Mouse (Mus musculus) cerebellum, adult (tissue): Measurements from ENCODE around the gene Wbp11.
A peak's percentile ranks its signal among the peaks of the same experiment; 100 is the strongest.

ENCODE experiments used
- ATAC-seq: cut with Nextera tagmentation; 2 replicates; pipeline ENCODE4 v1.9.2; 2017; ENCODE audit warnings: mild to moderate bottlenecking, moderate library complexity, mixed read lengths; ENCODE audit not compliant: insufficient number of reproducible peaks, low FRiP score, low TSS enrichment

Wbp11 gene

DNA sequence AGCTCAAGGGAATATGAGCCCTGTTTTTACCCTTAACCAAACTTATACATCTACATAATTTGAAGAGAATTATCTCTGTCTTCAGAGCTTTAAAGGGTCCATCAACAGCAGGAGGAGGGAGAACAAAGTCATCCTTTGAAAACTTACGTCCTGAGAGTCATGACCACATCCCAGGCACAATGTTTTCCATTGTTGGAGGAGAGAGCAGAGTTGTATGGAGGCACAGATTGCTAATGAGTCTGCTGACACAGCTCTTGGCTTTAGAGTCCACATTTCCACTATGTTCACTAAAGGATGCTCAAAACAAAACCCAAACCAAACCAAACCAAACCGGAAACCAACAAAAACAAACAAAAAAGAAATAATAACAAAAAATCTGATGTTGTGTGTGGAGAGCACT is 16.9 kb upstream of the Wbp11 start:
- ATAC-seq: no peak

DNA sequence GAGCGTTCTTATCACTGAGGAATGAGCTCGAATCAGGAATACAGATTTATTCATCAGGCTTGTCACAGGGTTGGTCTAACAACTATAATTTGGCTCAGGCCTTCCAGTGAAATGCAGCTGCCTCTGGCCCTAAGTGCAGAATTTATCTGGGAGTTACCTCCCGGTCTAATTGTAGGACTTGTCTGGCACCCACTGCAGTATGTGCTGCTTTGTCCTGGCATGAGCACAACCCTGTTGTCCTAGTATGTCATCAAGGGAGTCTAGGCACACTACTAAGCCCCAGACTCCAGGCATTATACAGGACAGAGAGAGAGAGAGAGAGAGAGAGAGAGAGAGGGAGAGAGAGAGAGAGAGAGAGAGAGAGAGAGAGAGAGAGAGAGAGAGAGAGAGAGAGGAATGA is 9.3 kb upstream of the Wbp11 start:
- ATAC-seq: no peak

DNA sequence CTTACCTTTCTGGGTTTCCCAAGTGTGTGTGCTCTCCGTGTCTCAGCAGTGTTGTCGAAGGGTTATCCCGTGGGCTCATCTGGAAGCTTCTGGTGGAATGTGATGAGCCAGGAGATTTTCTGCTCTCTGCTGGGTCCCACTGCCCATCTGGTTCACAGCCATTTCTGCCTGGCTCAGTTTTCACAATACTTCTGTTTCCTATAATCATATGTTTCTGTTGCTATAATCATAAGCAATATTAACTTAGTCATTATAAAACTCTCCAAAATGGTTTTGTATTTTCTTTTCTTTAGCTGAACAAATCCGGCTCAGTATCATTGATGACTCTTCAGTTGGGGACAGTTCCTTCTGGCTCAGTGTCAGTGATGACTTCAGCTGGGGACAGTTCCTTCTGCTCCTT is 7.3 kb upstream of the Wbp11 start, which contains the start of gene Smco3:
Smco3 (minus strand) TSS at position 101 of the 400 bp plus-strand sequence.
- no peak for ATAC-seq

DNA sequence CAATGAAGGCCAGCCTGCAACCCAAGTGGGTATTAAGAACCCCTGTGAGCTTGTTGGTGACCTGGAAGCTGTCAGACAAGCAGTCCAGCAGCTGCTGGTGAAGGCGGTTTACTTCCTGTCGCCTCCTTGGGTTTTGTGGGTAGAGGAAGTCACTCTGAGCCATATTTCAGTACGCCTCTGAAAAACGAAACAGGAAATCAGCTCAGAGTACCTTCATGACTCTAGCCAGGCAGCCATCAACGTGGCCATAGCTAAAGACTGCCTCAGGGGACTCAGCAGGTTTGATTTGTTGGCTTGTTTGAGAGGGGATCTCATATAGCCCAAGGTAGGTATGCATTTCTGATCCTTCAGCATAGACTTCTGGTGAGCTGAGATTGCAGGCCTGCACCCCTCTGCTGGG is 3.7 kb upstream of the Wbp11 start:
- ATAC-seq: no peak

DNA sequence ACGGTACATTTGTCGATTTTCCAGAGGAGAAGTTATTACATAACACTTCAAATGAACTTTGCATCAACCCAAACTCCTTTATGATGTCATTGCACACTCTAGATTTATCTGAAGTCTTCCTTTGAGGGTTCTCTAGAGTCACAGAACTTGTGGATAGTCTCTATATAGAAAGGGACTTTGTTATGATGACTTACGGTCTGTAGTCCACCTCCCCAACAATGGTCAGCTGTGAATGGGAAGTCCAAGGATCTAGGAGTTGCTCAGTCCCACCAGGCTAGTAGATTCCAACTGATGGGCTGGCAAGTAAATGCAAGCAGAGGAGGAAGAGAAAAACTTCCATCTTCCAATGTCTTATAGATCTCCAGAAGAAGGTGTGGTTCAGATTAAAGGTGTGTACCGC is 648 bp upstream of the Wbp11 start:
- ATAC-seq: no peak

DNA sequence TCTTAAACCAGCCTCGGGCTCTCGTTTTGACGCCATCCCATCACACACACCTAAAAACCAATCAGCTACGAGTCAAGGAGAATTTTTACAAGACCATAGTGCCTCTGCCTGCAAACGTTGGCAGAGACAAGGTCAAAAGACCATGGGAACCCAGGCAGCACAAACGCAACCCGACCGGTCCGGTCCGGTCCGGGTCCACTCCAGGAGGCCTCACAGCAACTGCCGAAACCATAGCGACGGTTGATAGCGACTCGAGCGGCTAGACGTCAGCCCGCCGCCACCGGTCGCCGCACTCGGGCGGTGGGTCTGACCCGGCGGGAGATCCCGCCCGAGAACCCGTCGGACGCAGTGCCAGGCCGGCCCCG is 535 bp downstream of the Wbp11 start, which contains the start of gene BC049715:
BC049715 (plus strand) TSS at position 111 of the 365 bp plus-strand sequence.
- ATAC-seq: 0 out of 2 replicates have a peak, but pooled peaks have one; percentile 4

DNA sequence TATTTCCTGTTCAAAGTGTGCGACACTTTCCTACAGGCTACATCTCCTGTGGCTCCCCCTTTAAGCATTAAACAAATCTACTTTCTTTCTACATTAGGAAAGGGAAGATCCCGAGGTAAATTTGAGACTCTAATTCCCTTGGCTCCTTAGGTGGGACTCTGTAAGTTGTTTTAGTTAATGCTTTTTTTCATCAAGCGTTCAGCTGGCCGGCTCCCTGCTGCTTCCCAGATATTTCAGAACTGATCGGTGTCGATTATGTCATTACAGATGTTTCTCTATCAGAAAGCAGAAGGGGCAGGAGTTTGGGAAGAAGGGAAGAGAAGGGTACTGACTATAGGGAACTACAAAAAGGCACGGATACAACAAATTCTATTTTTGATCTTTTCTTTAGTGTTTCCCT is 917 bp downstream of the Wbp11 start:
- ATAC-seq: no peak

DNA sequence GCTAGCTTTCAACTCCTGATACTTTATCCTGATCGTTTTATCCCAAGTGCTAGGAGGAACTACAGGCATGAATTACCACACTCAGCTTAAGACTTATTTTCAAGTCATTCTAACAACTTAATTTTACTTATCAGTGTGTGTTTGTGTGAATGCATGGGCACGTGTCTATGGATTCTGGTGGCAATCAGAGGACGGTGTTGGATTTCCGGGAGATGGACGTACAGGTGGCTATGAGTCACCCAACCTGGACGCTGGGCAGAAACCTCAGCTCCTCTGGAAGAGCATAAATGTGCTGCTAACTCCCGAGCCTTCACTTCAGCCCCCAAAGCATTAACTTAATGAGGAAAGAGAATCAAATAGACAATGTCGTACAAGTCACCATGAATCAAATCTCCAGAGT is 3.0 kb downstream of the Wbp11 start:
- no peak for ATAC-seq

DNA sequence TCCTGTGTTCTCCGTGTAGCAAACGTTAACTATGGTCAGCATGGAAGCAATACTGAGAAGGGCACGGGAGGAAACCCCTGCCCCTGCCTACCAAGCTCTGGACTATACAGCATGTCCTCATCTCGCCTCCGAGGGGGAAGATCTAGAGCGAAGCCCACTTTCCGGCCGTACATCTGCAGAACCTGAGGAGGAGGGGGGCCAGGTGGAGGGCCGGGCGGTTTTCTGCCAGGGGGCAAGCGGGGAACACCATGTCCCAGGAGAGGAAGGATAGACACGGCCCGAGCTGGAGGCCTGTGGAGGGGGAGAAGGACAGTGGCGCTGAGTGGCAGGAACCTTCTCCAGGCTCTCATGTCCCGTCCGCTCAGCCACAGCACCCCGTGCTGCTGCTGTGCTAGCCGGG is 6.9 kb downstream of the Wbp11 start:
- ATAC-seq: no peak

DNA sequence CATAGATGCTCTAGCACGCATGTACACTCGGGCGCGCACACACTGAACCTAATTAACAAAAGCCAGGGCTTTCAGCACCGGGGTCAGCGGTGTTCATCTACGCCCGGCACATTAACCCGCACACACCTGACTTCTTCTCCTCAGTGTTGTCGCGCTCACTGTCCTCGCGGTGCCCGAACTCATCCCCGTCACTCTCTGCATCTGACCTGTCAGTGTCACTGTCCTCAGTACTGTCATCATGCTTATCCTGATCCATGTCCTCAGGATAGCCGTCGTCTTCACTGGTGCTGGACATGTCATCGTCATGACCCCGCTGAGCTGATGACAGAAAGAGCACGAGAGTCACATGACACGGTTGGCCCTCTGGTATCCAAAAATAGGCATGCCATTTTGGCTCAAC is 7.7 kb downstream of the Wbp11 start:
- no peak for ATAC-seq

DNA sequence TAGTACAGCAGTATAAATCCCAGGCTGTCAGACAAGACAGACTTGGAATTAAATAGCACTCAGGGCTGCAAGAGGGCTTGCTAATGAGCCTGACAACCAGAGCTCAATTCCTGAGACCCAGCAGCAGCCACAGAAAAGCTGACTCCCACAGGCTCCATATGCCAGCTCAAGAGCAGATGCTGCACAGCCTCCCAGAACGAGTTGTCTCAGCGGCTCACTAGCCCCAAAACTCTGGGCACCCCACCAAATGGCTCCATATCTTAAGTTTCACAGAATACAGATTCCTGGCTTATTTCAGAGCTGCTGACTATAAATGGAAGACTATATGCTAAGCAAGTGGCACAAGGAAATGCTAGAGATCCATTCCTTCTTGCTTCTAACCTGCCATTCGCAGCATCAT is 10.5 kb downstream of the Wbp11 start:
- ATAC-seq: no peak

DNA sequence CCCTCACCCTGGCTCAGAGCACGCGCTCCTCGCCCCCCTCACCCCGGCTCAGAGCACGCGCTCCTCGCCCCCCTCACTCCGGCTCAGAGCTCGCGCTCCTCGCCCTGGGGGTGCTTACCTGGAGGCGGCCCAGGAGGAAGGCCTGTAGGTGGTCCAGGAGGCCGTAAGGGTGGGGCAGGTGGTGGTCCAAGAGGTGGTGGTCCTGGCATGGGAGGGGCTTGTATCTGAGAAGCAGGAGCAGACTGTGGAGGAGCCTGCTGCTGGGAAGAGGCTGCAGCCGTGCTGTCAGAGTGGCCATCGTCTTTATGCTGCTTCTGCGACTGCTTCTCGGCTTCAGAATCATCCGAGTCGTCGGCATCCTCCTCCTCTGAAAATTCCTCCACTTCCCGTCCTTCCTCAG is 11.2 kb downstream of the Wbp11 start:
- ATAC-seq: no peak

DNA sequence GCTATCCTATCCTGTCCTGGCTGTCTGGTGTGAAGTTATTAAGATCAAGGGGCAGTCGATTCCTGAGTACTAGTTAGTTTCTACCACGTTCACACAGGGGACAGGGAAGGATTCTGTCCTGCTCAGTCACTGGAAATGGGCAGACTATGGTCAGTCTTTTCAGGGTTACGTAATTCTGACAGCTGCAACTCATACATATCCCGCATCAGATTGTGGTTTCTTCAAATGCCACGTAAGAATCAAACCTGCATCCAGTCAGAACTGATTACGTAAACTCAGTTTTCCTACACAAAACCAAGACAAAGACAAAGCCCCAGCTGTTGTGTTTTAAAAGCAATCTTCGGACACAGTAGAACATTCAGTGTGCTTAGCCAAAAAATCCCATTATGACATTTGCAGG is 12.7 kb downstream of the Wbp11 start:
- ATAC-seq: no peak

DNA sequence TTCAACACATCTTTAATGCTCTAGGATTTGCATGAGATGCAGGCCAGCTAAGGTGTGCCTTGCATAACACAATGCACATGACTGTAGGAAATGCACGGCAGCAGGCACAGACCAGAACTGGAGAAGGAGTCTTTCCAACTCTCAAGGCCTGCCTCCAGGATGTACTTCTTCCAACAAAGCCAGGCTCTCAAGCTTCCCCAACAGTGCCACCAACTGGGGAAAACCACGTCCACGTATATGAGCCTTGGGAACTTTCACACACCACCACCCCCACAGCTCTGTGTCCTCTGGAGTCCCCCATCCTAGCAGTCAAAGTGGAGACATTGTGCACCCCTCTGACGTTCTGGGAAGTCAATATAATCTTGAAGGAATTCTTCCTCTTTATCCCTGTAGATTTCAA is 14.9 kb downstream of the Wbp11 start:
- ATAC-seq: no peak

DNA sequence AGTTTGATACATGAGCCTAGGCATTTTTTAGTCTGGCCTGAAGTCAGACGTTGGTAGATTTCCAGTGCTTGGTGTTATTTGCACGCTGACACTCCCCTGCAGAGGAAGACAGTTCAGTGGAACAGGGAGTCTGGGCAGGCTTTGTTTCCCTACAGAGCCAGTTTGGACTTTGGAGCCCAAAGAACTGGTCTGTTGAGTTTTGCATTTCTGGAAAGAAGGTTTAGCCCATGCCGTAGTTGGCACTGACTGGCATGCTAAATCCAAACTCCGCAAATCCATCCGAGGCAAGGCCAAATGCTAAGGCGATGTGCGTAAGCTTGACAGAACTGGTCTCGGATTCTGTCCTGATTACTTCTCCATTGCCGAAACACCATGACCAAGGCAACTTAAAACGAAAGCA is 16.8 kb downstream of the Wbp11 start:
- ATAC-seq: no peak

DNA sequence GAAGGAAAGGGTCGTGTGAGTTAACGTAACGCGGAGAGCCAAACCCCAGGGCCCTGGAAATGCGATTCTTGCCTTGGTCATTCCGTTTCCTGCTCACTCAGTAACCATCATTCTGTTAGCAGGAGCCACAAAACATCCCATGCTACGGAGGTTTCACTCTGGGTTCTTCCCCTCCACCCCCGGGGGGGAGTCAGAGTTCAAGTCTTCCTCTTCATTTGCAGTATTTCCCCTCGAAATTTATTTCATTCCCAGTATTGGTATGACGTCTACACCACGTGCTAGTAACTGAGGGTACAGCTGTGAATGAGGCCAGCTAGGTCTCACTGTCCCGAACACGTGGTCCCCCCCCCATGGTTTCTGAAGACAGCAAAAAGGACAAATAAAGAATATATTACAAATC is 18.4 kb downstream of the Wbp11 start:
- no peak for ATAC-seq

DNA sequence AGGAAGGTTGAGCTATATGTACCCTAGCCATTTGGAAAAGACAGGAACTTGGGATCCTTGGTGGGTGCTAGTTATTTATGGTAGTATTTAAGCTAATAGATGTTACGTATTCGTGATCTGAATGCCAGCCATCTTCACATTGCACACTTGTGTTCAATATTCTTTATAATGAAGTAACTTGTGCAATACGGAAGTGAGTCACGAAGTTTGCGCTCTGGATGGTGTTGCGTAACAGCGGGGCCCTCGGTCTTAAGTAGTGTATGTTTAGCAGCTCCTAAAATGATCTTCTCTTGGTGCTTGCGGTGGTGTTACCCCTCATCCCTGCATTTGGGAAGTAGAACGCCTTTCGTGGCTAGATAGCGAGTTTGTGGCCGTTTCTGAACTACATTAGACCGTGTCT is 19.0 kb downstream of the Wbp11 start:
- ATAC-seq: no peak

DNA sequence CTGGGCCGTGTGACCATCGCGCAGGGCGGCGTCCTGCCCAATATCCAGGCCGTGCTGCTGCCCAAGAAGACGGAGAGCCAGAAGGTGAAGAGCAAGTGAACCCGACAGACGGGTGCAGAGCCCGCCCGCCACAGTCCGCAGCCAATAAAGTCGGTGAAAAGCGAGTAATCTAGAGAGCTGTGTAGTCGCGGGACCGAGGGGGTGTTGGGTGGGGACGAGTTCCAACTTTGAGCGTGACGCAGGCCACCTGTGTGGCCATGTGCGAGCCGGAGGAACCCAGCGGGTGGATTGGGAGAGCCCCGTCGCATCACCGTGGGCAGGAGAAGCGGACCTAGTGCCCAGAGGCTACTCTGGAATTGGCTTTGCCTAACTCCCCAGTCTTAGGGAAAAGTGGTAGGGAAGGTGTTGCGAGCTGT is 19.4 kb downstream of the Wbp11 start:
- peak; percentile 3; the same call in 1 of the 2 replicates for ATAC-seq

DNA sequence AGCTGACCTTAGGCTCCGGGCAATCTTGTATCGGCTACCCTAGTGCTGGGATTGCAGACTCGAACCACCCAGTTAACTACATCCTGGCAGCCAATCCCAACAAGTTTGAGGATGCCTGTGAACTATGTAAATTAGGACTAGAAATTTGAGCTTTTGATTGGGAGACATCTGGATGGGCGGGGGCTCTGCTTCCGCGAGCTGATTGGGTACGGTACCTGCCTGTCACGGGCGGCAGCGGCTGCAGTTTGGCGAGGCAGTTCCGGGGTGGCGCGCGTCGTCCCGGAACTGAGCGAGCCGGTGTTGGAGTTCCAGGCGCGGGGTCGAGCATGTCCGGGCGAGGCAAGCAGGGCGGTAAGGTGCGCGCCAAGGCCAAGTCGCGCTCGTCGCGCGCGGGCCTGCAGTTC is 20.0 kb downstream of the Wbp11 start, which contains the start of gene H2afj:
H2afj (plus strand) TSS at position 231 of the 404 bp plus-strand sequence.
- peak; percentile 86 for ATAC-seq

DNA sequence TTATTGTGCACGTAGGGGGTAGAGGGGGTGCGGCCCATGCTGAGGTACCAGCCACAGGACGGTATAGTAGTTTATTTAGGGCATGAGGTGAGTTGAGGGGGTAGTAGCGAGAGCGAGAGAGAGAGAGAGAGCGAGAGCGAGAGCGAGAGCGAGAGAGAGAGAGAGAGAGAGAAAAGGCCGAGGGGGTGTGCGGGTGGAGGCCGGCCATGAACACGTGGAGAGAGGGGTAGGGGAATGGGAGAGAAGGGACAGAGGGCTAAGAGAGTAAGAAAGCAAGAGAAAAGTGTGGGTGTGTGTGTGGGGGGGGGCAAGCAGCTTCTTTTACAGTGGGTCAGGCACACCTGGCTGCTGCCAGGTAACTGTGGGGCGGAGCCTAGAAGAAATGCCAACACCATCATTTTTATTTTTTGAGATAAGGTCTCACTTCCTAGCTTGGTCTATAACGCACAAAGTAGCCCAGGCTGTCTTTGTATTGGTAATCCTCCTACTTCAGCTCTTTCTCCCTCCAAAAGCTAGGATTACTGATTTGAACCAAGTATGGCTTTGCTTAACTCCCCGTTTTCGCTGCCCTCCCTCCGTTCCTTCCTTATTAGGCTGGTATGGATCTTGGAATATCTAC is 20.5 kb downstream of the Wbp11 start:
- ATAC-seq: no peak

DNA sequence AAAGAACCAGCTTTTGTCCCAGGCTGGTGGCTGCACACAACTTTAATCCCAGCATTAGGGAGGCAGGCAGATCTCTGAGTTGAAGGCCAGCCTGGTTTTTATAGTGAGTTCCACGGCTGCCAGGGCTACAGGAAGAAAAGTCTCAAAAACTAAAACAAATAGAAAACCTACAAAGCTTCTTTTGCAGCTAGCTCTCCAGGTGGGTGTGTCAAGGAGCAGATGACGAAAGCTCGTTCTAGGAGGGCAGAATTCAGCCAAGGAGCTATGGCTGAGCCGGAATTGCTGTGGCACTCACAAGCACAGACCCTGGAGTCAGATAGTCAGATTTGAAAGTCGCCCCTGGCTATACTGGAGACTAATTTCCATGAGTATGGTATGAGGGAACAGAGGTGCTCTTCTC is 21.2 kb downstream of the Wbp11 start:
- no peak for ATAC-seq

DNA sequence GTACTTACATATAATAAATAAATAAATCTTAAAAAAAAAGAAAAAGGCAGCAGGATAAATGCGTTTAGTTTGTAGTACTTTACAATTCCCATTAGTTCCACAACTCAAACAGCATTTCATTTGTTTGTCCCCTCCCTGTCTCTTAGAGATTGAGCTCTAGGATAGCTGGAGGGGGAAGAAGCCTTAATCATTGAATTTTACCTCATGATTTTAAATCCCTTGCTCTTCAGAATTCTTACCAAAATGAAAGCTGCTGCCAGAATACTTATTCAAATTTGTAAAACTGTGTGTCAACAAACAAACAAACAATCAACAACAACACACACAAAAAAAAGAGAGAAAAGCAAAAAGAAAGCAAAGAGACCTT is 22.6 kb downstream of the Wbp11 start:
- ATAC-seq: no peak
